In genomic region chr10:85003190-85004026, GRCm38 (mm10) we compare ENCODE assay signal across 23 mouse cellular contexts.
A peak's percentile ranks its signal among the peaks of the same experiment; 100 is the strongest.
DNase-seq lines count a peak whose midpoint lies in the region; ATAC-seq and TF ChIP-seq lines count a peak whose summit lies in the region.
"Had no signal": no experiment of that assay in that cellular context is flagged by ENCODE, and none has a peak within 500 bp of the region (broad histone marks: within the 10 kb centered on the region; RNA-seq: fewer than 3 reads in every experiment).

No protein-coding gene starts in this region.

- H3K4me2 ChIP-seq in heart, embryonic 13.5 days, result no peak overlapping the region
- H3K4me2 ChIP-seq in myocyte (ENCODE audit: low read depth), result no peak overlapping the region
- no peak overlapping the region for H3K4me2 ChIP-seq in forebrain, embryonic 16.5 days (ENCODE audit: low read length)
- H3K4me2 ChIP-seq: forebrain, embryonic 12.5 days; heart, embryonic 11.5 days; hindbrain, embryonic 12.5 days; midbrain, embryonic 13.5 days had no signal

- H3K79me2 ChIP-seq in myocyte (ENCODE audit: control insufficient read depth, insufficient read depth), result no peaks in the 10 kb centered on the region

- peaks cover 22% of the 10 kb centered on the region for H3K36me3 ChIP-seq in heart, embryonic 13.5 days
- H3K36me3 ChIP-seq in myocyte (ENCODE audit: control insufficient read depth, insufficient read depth), result no peaks in the 10 kb centered on the region
- H3K36me3 ChIP-seq in forebrain, embryonic 16.5 days (ENCODE audit: control insufficient read depth, insufficient read depth), result no peaks in the 10 kb centered on the region; the same call in 1 of the 2 replicates

- no peak for TF ChIP-seq POLR2A in myocyte (IDR thresholded peaks at IDR 0.05; ENCODE audit: insufficient read length, low read depth)

- H3K4me3 ChIP-seq in heart, embryonic 13.5 days, result no peak overlapping the region
- no peak overlapping the region for H3K4me3 ChIP-seq in brown adipose tissue, adult 24 weeks (ENCODE audit: insufficient read depth, low read depth, low read length)
- H3K4me3 ChIP-seq in myocyte, result no peak overlapping the region
- no peak overlapping the region for H3K4me3 ChIP-seq in forebrain, embryonic 16.5 days (replicated peaks; ENCODE audit: low read length)
- H3K4me3 ChIP-seq: forebrain, embryonic 12.5 days; hindbrain, embryonic 12.5 days; midbrain, embryonic 13.5 days had no signal

- H3K27ac ChIP-seq in heart, embryonic 13.5 days (replicated peaks), result peak overlapping the region; percentile 55; the same call in 1 of the 2 replicates
- H3K27ac ChIP-seq in brown adipose tissue, adult 24 weeks (replicated peaks; ENCODE audit: low read depth, low read length), result 0 out of 2 replicates have a peak overlapping the region, but pooled peaks have one; percentile 5
- no peak overlapping the region for H3K27ac ChIP-seq in forebrain, embryonic 16.5 days (ENCODE audit: low read length)
- H3K27ac ChIP-seq: forebrain, embryonic 12.5 days; hindbrain, embryonic 12.5 days; midbrain, embryonic 13.5 days had no signal

- no peaks in the 10 kb centered on the region for H3K9me3 ChIP-seq in heart, embryonic 13.5 days
- H3K9me3 ChIP-seq in forebrain, embryonic 16.5 days (ENCODE audit: control insufficient read depth, low read length), result no peaks in the 10 kb centered on the region
- H3K9me3 ChIP-seq: forebrain, embryonic 12.5 days; hindbrain, embryonic 12.5 days; midbrain, embryonic 13.5 days had no signal

- H3K27me3 ChIP-seq in heart, embryonic 13.5 days (replicated peaks), result no peaks in the 10 kb centered on the region
- H3K27me3 ChIP-seq in myocyte (ENCODE audit: control insufficient read depth, insufficient read depth, insufficient read length), result no peaks in the 10 kb centered on the region
- peaks cover 4% of the 10 kb centered on the region; the same call in 1 of the 2 replicates for H3K27me3 ChIP-seq in forebrain, embryonic 16.5 days (replicated peaks; ENCODE audit: control insufficient read depth, insufficient read depth, low read length)
- H3K27me3 ChIP-seq: hindbrain, embryonic 12.5 days; midbrain, embryonic 13.5 days had no signal

- H3K9ac ChIP-seq in heart, embryonic 13.5 days, result no peak overlapping the region
- no peak overlapping the region for H3K9ac ChIP-seq in forebrain, embryonic 16.5 days (replicated peaks; ENCODE audit: low read depth, low read length)
- H3K9ac ChIP-seq: forebrain, embryonic 12.5 days; hindbrain, embryonic 12.5 days; midbrain, embryonic 13.5 days had no signal

- H3ac ChIP-seq in myocyte (ENCODE audit: control insufficient read depth, insufficient read length), result no peak overlapping the region

- WGBS in heart, embryonic 13.5 days, result 81% methylated on average over 7 of the region's 7 CpGs
- WGBS in forebrain, embryonic 16.5 days, result 91% methylated on average over 7 of the region's 7 CpGs

- DNase-seq in heart, adult 11 months, result no peak
- DNase-seq in B cell, adult 2 months, result peak; percentile 39 to 45
- no peak for DNase-seq in kidney, adult 18-20 months
- DNase-seq: adrenal gland, adult 8-10 months; cerebellum, adult 11 months; cerebellum, postnatal 14 days; embryo, embryonic 11 days; gastrocnemius, postnatal 14 days; heart, postnatal 14 days; kidney, adult 8-10 months; kidney, postnatal 14 days; lung, adult 18-20 months; lung, postnatal 36 days; right cerebral cortex, postnatal 25 days; thymus, postnatal 25 days had no signal

- H3K4me1 ChIP-seq in heart, embryonic 13.5 days, result peaks cover 60% of the 10 kb centered on the region
- H3K4me1 ChIP-seq in brown adipose tissue, adult 24 weeks (ENCODE audit: control insufficient read depth, insufficient read depth, insufficient read length, low read length), result peaks cover 4% of the 10 kb centered on the region
- peaks cover 2% of the 10 kb centered on the region; the same call in 1 of the 2 replicates for H3K4me1 ChIP-seq in forebrain, embryonic 16.5 days (replicated peaks; ENCODE audit: control insufficient read depth, insufficient read depth, low read length)
- H3K4me1 ChIP-seq: hindbrain, embryonic 12.5 days had no signal

- no peak for ATAC-seq in heart, embryonic 13.5 days (ENCODE audit: extremely low read depth, insufficient number of reproducible peaks, low FRiP score, low TSS enrichment)
- ATAC-seq in forebrain, embryonic 16.5 days, result no peak
- ATAC-seq: midbrain, embryonic 13.5 days had no signal

TF ChIP-seq in myocyte, 11 proteins besides CTCF, POLR2A, EP300 and RAD21:
- no peak for TF ChIP-seq CEBPB (IDR thresholded peaks at IDR 0.05; ENCODE audit: insufficient read depth, poor library complexity, severe bottlenecking)
- TF ChIP-seq SRF (IDR thresholded peaks at IDR 0.05; ENCODE audit: control insufficient read depth, insufficient read length, low read depth), result no peak
- TF ChIP-seq TCF3 (IDR thresholded peaks at IDR 0.05; ENCODE audit: insufficient read length, low read depth), result peak; percentile 74
- peak; percentile 63 for TF ChIP-seq TCF12 (IDR thresholded peaks at IDR 0.05; ENCODE audit: insufficient read depth, poor library complexity, severe bottlenecking)
- peak; percentile 33 to 92 (median 44) for TF ChIP-seq MYOG (IDR thresholded peaks at IDR 0.05; ENCODE audit: control insufficient read depth in 1 of 3, insufficient read depth in 1 of 3, insufficient read length in 2 of 3, low read depth in 2 of 3)
- TF ChIP-seq MYOD1 (IDR thresholded peaks at IDR 0.05; ENCODE audit: control insufficient read depth in 1 of 3, insufficient read length in 2 of 3, low read depth in 2 of 3), result peak; percentile 86 to 100 (median 99)
- no peak for TF ChIP-seq REST (IDR thresholded peaks at IDR 0.05; ENCODE audit: insufficient read depth, insufficient read length)
- TF ChIP-seq MAX (IDR thresholded peaks at IDR 0.05; ENCODE audit: low read depth), result no peak
TF ChIP-seq in myocyte: peak in this region for 4.

Comparison
In these comparisons a context has a peak if more than half of its experiments do, and no peak if none do; other contexts are left out.
1. DNase-seq: peak in B cell, adult 2 months (2 of 2); none in heart, adult 11 months (single experiment) and kidney, adult 18-20 months (single experiment).